Mouse (Mus musculus): ENCODE results near the gene Fbxl5.

Gene Fbxl5

GRCm38 (mm10) chr5:43827366-43827765 lies 5.9 kb upstream of the Fbxl5 start:
- DNase-seq (ENCODE audit: low read depth, low spot score), result peak; percentile 89

- DNase-seq (ENCODE audit: low read depth, low spot score), result no peak
Observed at GRCm38 (mm10) chr5:43826883-43827282, 5.4 kb upstream of the Fbxl5 start.

- DNase-seq (ENCODE audit: low read depth, low spot score), result no peak
Observed at GRCm38 (mm10) chr5:43824580-43824979, 3.1 kb upstream of the Fbxl5 start.

GRCm38 (mm10) chr5:43822824-43823223 lies 1.4 kb upstream of the Fbxl5 start:
- DNase-seq (ENCODE audit: low read depth, low spot score), result no peak

- DNase-seq (ENCODE audit: low read depth, low spot score), result no peak
Observed at GRCm38 (mm10) chr5:43822199-43822598, 761 bp upstream of the Fbxl5 start.

- DNase-seq (ENCODE audit: low read depth, low spot score), result no peak
Observed at GRCm38 (mm10) chr5:43820785-43821184, 653 bp downstream of the Fbxl5 start.

- no peak for DNase-seq (ENCODE audit: low read depth, low spot score)
Observed at GRCm38 (mm10) chr5:43818695-43819094, 2.7 kb downstream of the Fbxl5 start, which contains the start of gene Bst1. TSS of gene Bst1 (plus strand) at chr5:43818885.

GRCm38 (mm10) chr5:43815769-43816168 lies 5.7 kb downstream of the Fbxl5 start:
- no peak for DNase-seq (ENCODE audit: low read depth, low spot score)

- no peak for DNase-seq (ENCODE audit: low read depth, low spot score)
Observed at GRCm38 (mm10) chr5:43814536-43814935, 6.9 kb downstream of the Fbxl5 start.

- no peak for DNase-seq (ENCODE audit: low read depth, low spot score)
Observed at GRCm38 (mm10) chr5:43810427-43811062, 10.9 kb downstream of the Fbxl5 start.

GRCm38 (mm10) chr5:43807744-43808696 lies 13.4 kb downstream of the Fbxl5 start:
- DNase-seq (ENCODE audit: low read depth, low spot score), result peak; percentile 59

GRCm38 (mm10) chr5:43806914-43807313 lies 14.5 kb downstream of the Fbxl5 start:
- no peak for DNase-seq (ENCODE audit: low read depth, low spot score)

- DNase-seq (ENCODE audit: low read depth, low spot score), result no peak
Observed at GRCm38 (mm10) chr5:43806340-43806739, 15.1 kb downstream of the Fbxl5 start.

- DNase-seq (ENCODE audit: low read depth, low spot score), result no peak
Observed at GRCm38 (mm10) chr5:43805401-43805800, 16.0 kb downstream of the Fbxl5 start.

- no peak for DNase-seq (ENCODE audit: low read depth, low spot score)
Observed at GRCm38 (mm10) chr5:43801798-43802197, 19.6 kb downstream of the Fbxl5 start.

GRCm38 (mm10) chr5:43801253-43801652 lies 20.2 kb downstream of the Fbxl5 start:
- no peak for DNase-seq (ENCODE audit: low read depth, low spot score)

- no peak for DNase-seq (ENCODE audit: low read depth, low spot score)
Observed at GRCm38 (mm10) chr5:43800700-43801099, 20.7 kb downstream of the Fbxl5 start.

GRCm38 (mm10) chr5:43799530-43799929 lies 21.9 kb downstream of the Fbxl5 start:
- DNase-seq (ENCODE audit: low read depth, low spot score), result no peak

- DNase-seq (ENCODE audit: low read depth, low spot score), result no peak
Observed at GRCm38 (mm10) chr5:43792354-43792753, 29.1 kb downstream of the Fbxl5 start.

GRCm38 (mm10) chr5:43787976-43788752 lies 33.3 kb downstream of the Fbxl5 start:
- no peak for DNase-seq (ENCODE audit: low read depth, low spot score)

GRCm38 (mm10) chr5:43786607-43787006 lies 34.8 kb downstream of the Fbxl5 start:
- DNase-seq (ENCODE audit: low read depth, low spot score), result no peak

- no peak for DNase-seq (ENCODE audit: low read depth, low spot score)
Observed at GRCm38 (mm10) chr5:43783996-43784395, 37.4 kb downstream of the Fbxl5 start.
